Mouse (Mus musculus) neutrophil, adult 5-6 weeks (primary cell): ENCODE results near the gene Nhlh2. TPM values are rescaled to one million over a fixed set of nuclear protein-coding genes. Genes with fewer than 3 reads are reported as not detected.

Experiments used
- total RNA-seq: library from RNA; stranded (forward); fragments of 200-1000 nt; gene quantifications from 2 replicates; pipeline ENCODE4 v1.2.3, GENCODE M21; 2017

Nhlh2 gene
- total RNA-seq, 1 experiment from 2014 or later, result not detected

Other genes with a start within 250 kb of the Nhlh2 start
- not detected in 2 replicates for gene Mab21l3, start 161.1 kb upstream of the Nhlh2 start, total RNA-seq
- 41.7 and 42.6 TPM in 2 replicates for gene Slc22a15, start 85.6 kb upstream of the Nhlh2 start, total RNA-seq
- gene Casq2, start 76.3 kb downstream of the Nhlh2 start, total RNA-seq, result not detected in 2 replicates
- 1.2 TPM in 1 of 2 replicates, not detected in the other for gene Vangl1, start 194.6 kb downstream of the Nhlh2 start, total RNA-seq